Mouse (Mus musculus) C2C12 (cell line): Measurements from ENCODE around the gene Ppa2. TPM values are rescaled to one million over a fixed set of nuclear protein-coding genes. Genes with fewer than 3 reads are reported as not detected.

ENCODE experiments used
- H3K27me3 ChIP-seq: one replicate; pipeline ENCODE4 v1.6.1; 2011; ENCODE audit not compliant: control insufficient read depth, insufficient read depth, insufficient read length
- H3K36me3 ChIP-seq: one replicate; pipeline ENCODE4 v1.6.1; 2011; ENCODE audit not compliant: control insufficient read depth, insufficient read depth
- H3K4me3 ChIP-seq: one replicate; pipeline ENCODE4 v1.5.1; 2011; ENCODE audit warnings: mild to moderate bottlenecking, control low read depth; ENCODE audit not compliant: poor library complexity, insufficient read depth, severe bottlenecking
- H3K79me2 ChIP-seq: one replicate; pipeline ENCODE4 v1.6.1; 2011; ENCODE audit not compliant: control insufficient read depth, insufficient read depth
- H3K79me3 ChIP-seq: one replicate; pipeline ENCODE4 v1.6.1; 2011; ENCODE audit warnings: low read depth, control low read depth
- H3ac ChIP-seq: one replicate; pipeline ENCODE3; 2011; ENCODE audit warnings: low read depth; ENCODE audit not compliant: control insufficient read depth, insufficient read length
- CEBPB ChIP-seq: IDR thresholded peaks from one replicate; pipeline ENCODE4 v1.6.1; 2011; ENCODE audit warnings: low read depth, mild to moderate bottlenecking, control low read depth, moderate library complexity
- CTCF ChIP-seq: IDR thresholded peaks from one replicate; pipeline ENCODE4 v1.5.1; 2011; ENCODE audit not compliant: control insufficient read depth, insufficient read depth, insufficient read length
- FOSL1 ChIP-seq: IDR thresholded peaks from one replicate; pipeline ENCODE4 v1.8.0; 2011; ENCODE audit warnings: mild to moderate bottlenecking, low read length; ENCODE audit not compliant: poor library complexity, insufficient read depth, severe bottlenecking
- MAX ChIP-seq: IDR thresholded peaks from one replicate; pipeline ENCODE4 v1.6.1; 2011; ENCODE audit warnings: mild to moderate bottlenecking, control low read depth
- MYOD1 ChIP-seq: IDR thresholded peaks from one replicate; pipeline ENCODE4 v1.6.1; 2011; ENCODE audit warnings: low read depth; ENCODE audit not compliant: control insufficient read depth, insufficient read length
- MYOG ChIP-seq: IDR thresholded peaks from one replicate; pipeline ENCODE4 v1.6.1; 2011; ENCODE audit not compliant: control insufficient read depth, insufficient read length; ENCODE audit errors: extremely low read depth
- USF1 ChIP-seq: IDR thresholded peaks from one replicate; pipeline ENCODE4 v1.6.1; 2011; ENCODE audit warnings: low read depth, mild to moderate bottlenecking, control low read depth, moderate library complexity
- long read RNA-seq, 2 experiments: library from polyadenylated mRNA; unstranded; transcript quantifications; one replicate each; pipeline ENCODE4 v2.0.0; 2019 to 2020
- polyA plus RNA-seq: library from polyadenylated mRNA; unstranded; fragments of >200 nt; fragmentation: generic; extraction: Trizol; gene quantifications from one replicate; pipeline ENCODE4 v1.2.1, GENCODE M21; 2012; ENCODE audit warnings: missing spikeins

Ppa2 gene
- polyA plus RNA-seq: 41.2 TPM
- long read RNA-seq, experiment 1, transcript Ppa2-201 (12 exons, 1,226 nt): major isoform, 54 of 76 reads
- long read RNA-seq, experiment 1, transcript Ppa2-203 (12 exons, 1,368 nt): minor isoform, 9 of 76 reads
- long read RNA-seq, experiment 1, partial matches to known transcripts: 5 of 76 reads
- long read RNA-seq, experiment 1, other reads (novel, unspliced or antisense): 8 of 76 reads
- long read RNA-seq, experiment 2, transcript Ppa2-201 (12 exons, 1,226 nt): major isoform, 43 of 48 reads
- long read RNA-seq, experiment 2, partial matches to known transcripts: 1 of 48 reads
- long read RNA-seq, experiment 2, other reads (novel, unspliced or antisense): 4 of 48 reads

DNA sequence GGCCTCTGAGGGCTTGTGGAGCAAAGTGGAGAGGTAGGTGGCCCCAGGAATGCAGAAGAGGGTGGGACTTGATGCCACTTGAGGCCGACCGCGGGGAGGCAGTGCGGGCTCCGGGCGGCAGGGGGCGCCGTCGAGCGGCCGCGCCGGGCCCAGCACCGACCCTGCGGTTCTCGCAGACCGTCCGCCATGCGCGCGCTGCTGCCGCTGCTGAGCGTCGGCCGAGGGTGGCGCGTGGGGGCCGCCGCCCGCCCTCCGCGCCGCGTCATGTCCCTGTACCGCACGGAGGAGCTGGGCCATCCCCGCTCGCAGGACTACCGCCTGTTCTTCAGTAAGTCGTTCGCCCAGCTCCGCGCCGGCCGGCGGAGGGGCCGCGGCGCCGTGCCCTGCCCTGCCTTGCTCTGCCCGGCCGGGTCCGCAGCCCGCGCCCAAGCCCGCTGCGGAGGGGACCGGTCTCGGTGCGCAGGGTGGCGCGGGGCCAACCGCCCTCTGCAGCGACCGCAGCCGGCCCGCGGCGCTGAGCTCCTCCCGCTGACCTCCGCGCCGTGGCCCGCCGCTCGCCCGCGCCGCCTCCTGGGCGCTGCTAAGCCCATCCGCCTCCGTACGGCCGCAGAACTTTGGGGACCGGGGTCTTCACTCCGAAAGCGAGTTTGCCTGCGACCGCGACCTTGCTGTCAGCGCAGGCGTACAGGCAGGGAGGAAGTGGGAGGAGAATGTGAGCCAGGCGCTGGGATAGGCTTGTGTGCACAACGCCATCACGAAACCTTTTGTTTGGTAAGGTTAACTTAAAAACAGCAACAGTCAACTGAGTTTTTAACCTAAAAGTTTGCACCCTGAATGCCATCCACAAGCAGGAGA is at the start of gene Ppa2:
Gene Ppa2, plus strand, starts transcription at position 157 of the 855 bp plus-strand sequence.
- TF ChIP-seq CTCF (peak; percentile 98), FOSL1 (no peak)
- Histone ChIP-seq H3K79me3 (peaks cover 6% of the 10 kb centered on the region), H3K36me3 (no peaks in the 10 kb centered on the region), H3ac (peak within 1 kb of the TSS; percentile 71), H3K79me2 (peaks cover 18% of the 10 kb centered on the region), H3K27me3 (no peaks in the 10 kb centered on the region), H3K4me3 (peak within 1 kb of the TSS; percentile 40)

DNA sequence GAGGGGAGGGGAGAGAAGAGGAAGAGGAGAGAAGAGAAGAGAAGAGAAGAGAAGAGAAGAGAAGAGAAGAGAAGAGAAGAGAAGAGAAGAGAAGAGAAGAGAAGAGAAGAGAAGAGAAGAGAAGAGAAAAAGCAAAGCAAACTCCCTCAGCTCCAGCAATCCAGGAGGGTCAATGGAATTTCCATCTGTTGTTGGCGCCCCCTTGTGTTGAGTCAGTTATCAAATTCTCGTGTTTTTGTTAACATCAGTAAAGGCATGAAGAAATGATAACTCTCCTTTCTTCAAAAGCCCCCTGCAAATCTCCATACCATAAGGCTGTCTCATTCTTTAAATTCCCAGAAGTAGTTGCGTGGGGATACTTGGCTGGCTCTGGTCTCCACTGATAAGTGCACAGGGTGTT is 38.0 kb upstream of the Ppa2 start:
- Histone ChIP-seq H3K79me3 (no peaks in the 10 kb centered on the region), H3K36me3 (no peaks in the 10 kb centered on the region), H3ac (no peak overlapping the region), H3K4me3 (no peak overlapping the region), H3K27me3 (no peaks in the 10 kb centered on the region), H3K79me2 (no peaks in the 10 kb centered on the region)
- TF ChIP-seq CEBPB: no peak
- no peak for TF ChIP-seq MYOG
- TF ChIP-seq USF1: no peak
- TF ChIP-seq MYOD1: no peak
- TF ChIP-seq MAX: no peak
- no peak for TF ChIP-seq CTCF
- no peak for TF ChIP-seq FOSL1

DNA sequence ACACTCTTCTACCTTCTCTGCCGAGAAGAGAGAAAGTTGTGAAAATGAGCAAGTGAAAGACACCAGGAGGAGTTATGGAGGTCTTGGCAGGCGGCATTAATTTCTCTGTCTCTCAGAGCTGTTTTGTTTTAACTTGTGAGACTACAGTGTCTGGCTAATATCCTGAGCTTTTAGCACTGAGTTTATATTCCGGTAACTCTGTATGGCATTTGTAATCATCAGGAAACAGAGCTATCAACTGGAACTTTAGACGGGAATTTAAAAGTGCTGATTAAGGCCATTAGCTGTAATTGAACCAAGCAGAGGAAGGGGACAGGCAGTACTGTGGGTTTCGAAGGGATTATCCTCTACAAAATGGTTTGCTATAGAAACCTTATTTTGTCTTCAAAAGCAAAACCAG is 25.3 kb upstream of the Ppa2 start:
- Histone ChIP-seq H3K79me2 (no peaks in the 10 kb centered on the region), H3ac (no peak overlapping the region), H3K27me3 (no peaks in the 10 kb centered on the region), H3K79me3 (no peaks in the 10 kb centered on the region), H3K36me3 (no peaks in the 10 kb centered on the region), H3K4me3 (no peak overlapping the region)
- no peak for TF ChIP-seq CTCF
- no peak for TF ChIP-seq FOSL1
- no peak for TF ChIP-seq MAX
- TF ChIP-seq MYOD1: no peak
- TF ChIP-seq CEBPB: no peak
- no peak for TF ChIP-seq MYOG
- no peak for TF ChIP-seq USF1

DNA sequence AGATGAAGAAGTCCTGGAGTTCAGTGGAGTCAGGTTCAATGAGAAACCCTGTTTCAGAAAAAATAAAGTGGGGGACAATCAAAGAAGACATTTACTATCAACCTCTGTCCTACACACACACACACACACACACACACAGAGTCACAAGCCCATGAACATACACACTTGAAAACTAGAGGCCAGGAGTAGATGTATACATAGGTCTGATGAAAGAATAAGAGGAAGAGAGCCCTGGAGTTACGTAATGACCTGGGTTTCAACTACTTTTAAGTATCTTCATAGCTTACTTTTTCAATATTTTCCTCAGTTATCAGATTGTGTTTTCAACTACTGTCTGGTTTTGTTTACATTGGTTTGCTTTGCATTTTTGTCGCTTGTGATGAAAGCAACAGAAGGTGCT is 21.1 kb upstream of the Ppa2 start:
- H3K79me3 ChIP-seq: no peaks in the 10 kb centered on the region
- no peaks in the 10 kb centered on the region for H3K36me3 ChIP-seq
- H3ac ChIP-seq: no peak overlapping the region
- no peaks in the 10 kb centered on the region for H3K79me2 ChIP-seq
- no peak overlapping the region for H3K4me3 ChIP-seq
- TF ChIP-seq FOSL1: no peak
- TF ChIP-seq USF1: no peak
- H3K27me3 ChIP-seq: no peaks in the 10 kb centered on the region

DNA sequence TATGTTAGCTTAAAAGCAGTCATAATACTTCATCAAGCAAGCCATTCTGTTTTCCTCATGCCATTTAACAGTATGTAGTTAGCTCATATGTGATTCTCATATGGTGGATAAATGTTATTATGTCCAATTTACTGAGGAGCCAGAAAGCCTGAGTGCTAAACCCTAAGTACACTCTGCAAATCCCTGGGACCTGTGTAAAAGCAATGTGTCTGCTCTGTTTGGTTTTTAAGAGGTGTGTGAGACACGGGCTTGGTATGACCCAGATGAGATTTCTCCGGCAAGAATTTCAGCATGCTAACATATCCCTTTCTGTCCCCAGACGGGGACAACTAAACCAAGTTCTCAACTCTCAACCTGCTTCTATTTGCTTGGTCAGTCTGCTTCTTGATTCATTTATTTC is 5.6 kb upstream of the Ppa2 start:
- Histone ChIP-seq H3K27me3 (no peaks in the 10 kb centered on the region), H3K79me2 (no peaks in the 10 kb centered on the region), H3ac (no peak overlapping the region), H3K79me3 (no peaks in the 10 kb centered on the region), H3K4me3 (no peak overlapping the region), H3K36me3 (no peaks in the 10 kb centered on the region)
- no peak for TF ChIP-seq MAX
- no peak for TF ChIP-seq CTCF
- no peak for TF ChIP-seq FOSL1
- no peak for TF ChIP-seq MYOG
- no peak for TF ChIP-seq USF1
- no peak for TF ChIP-seq MYOD1
- TF ChIP-seq CEBPB: no peak

DNA sequence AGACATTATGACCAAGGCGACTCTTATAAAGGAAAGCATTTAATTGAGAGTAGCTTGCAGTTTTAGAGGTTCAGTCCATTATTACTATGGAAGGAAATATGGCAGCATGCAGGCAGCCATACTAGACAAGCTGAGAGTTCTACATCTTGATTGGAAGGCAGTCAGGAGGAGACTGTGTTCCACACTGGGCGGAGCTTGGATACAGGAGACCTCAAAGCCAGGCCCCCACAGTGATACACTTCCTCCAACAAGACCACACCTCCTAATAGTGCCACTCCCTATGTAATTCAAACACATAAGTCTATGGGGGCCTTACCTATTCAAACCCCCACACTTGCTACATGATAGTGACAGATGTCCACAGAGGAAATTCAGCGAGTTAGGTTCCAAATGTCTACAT is 1.5 kb upstream of the Ppa2 start:
- no peak overlapping the region for H3ac ChIP-seq
- no peaks in the 10 kb centered on the region for H3K36me3 ChIP-seq
- peaks cover 18% of the 10 kb centered on the region for H3K79me2 ChIP-seq
- H3K4me3 ChIP-seq: no peak overlapping the region
- no peak for TF ChIP-seq FOSL1
- TF ChIP-seq MAX: no peak
- no peak for TF ChIP-seq MYOG
- TF ChIP-seq USF1: no peak
- no peak for TF ChIP-seq MYOD1
- TF ChIP-seq CEBPB: no peak
- TF ChIP-seq CTCF: no peak
- no peaks in the 10 kb centered on the region for H3K27me3 ChIP-seq
- peaks cover 6% of the 10 kb centered on the region for H3K79me3 ChIP-seq
